Mouse (Mus musculus): ENCODE measurements at regions not wholly inside any gene's neighbourhood (a gene's known extent, or its start where the extent isn't known, plus 50 kb on each side); places are given as distances from the start of the nearest gene placed in this dataset.

- no peak for DNase-seq
Observed at GRCm38 (mm10) chr10:7267106-7267505, 55.1 kb upstream of the Cnksr3 start.

- DNase-seq = no peak
Observed at GRCm38 (mm10) chr10:7265412-7265811, 53.4 kb upstream of the Cnksr3 start.

GRCm38 (mm10) chr10:7264721-7265120, 52.7 kb upstream of the Cnksr3 start:
- DNase-seq = no peak
